Mouse (Mus musculus) ES-E14 (cell line): ENCODE measurements around the gene Rpl18a. TPM values are rescaled to one million over a fixed set of nuclear protein-coding genes. Genes with fewer than 3 reads are reported as not detected.
"Not testable (repeated sequence)": the region's sequence is repeated elsewhere in the genome, so short reads cannot be mapped to it uniquely, and the experiment has no call there.

Experiments
- DNase-seq: peaks from one replicate; pipeline ENCODE4 v3.0.0-alpha.2; 2013; ENCODE audit warnings: low read depth, low spot score
- H3K27ac ChIP-seq: 2 replicates; pipeline ENCODE4 v1.5.1; 2012; ENCODE audit warnings: low read depth, mild to moderate bottlenecking, low read length, moderate library complexity, mixed read lengths; ENCODE audit not compliant: poor library complexity, insufficient read depth, severe bottlenecking
- H3K36me3 ChIP-seq: 2 replicates; pipeline ENCODE4 v1.6.1; 2012; ENCODE audit warnings: mild to moderate bottlenecking, low read length, moderate library complexity, mixed read lengths; ENCODE audit not compliant: control insufficient read depth, poor library complexity, insufficient read depth, severe bottlenecking
- H3K4me1 ChIP-seq, 2 experiments: fragments of 150-350 bp in 1 of 2; sonication (generic) in 1 of 2; 2 replicates each; pipeline ENCODE4 v1.6.1; 2012; ENCODE audit warnings: low read length in 2 of 2, mild to moderate bottlenecking in 1 of 2, mixed read lengths in 1 of 2; ENCODE audit not compliant: control insufficient read depth in 2 of 2, insufficient read depth in 2 of 2, poor library complexity in 1 of 2
- H3K4me3 ChIP-seq, 2 experiments: fragments of 150-350 bp in 1 of 2; sonication (generic) in 1 of 2; 2 replicates each; pipeline ENCODE4 v1.5.1; 2012; ENCODE audit warnings: low read length in 2 of 2, low read depth in 1 of 2, mild to moderate bottlenecking in 1 of 2, mixed read lengths in 1 of 2; ENCODE audit not compliant: insufficient read depth in 1 of 2, poor library complexity in 1 of 2, severe bottlenecking in 1 of 2
- H3K9ac ChIP-seq: 2 replicates; pipeline ENCODE4 v1.6.1; 2012; ENCODE audit warnings: low read depth, mild to moderate bottlenecking, low read length, mixed read lengths; ENCODE audit not compliant: poor library complexity, insufficient read depth, severe bottlenecking
- H3K9me3 ChIP-seq: fragments of 150-350 bp; sonication (generic); 2 replicates; pipeline ENCODE4 v1.6.1; 2012; ENCODE audit warnings: low read depth, mild to moderate bottlenecking, low read length; ENCODE audit not compliant: control insufficient read depth, insufficient read depth
- CHD2 ChIP-seq: IDR thresholded peaks from 2 replicates; pipeline ENCODE4 v1.6.1; 2014; ENCODE audit warnings: mild to moderate bottlenecking, low read depth, low read length, inconsistent platforms
- HCFC1 ChIP-seq: IDR thresholded peaks from 2 replicates; pipeline ENCODE4 v1.6.1; 2012; ENCODE audit warnings: low read length, inconsistent platforms, borderline replicate concordance; ENCODE audit not compliant: insufficient read depth
- MAFK ChIP-seq: IDR thresholded peaks from 2 replicates; pipeline ENCODE4 v1.6.1; 2014; ENCODE audit warnings: mild to moderate bottlenecking, low read depth, low read length, inconsistent platforms; ENCODE audit not compliant: insufficient read depth
- ZC3H11A ChIP-seq: IDR thresholded peaks from 2 replicates; pipeline ENCODE4 v1.6.1; 2012; ENCODE audit warnings: low read depth, mild to moderate bottlenecking, inconsistent platforms, low read length, borderline replicate concordance
- ZNF384 ChIP-seq: IDR thresholded peaks from 2 replicates; pipeline ENCODE4 v1.6.1; 2012; ENCODE audit warnings: low read depth, low read length, inconsistent platforms
- in situ Hi-C, 2 experiments: fragments of 600-800 bp; cut with MboI; formaldehyde crosslinking; loops; one replicate each; pipeline ENCODE4 v1.15.1; 2025; ENCODE audit warnings: low sequenced_read_pairs in 2 of 2, inconsistent platforms in 1 of 2; ENCODE audit not compliant: unreplicated experiment in 2 of 2
- total RNA-seq: library from RNA; depleted of rRNA; stranded (reverse); fragments of 300-350 nt; gene quantifications from 2 replicates; pipeline ENCODE4 v1.2.3, GENCODE M21; 2012

Rpl18a gene
- total RNA-seq, 1 experiment: 2,806 TPM

- H3K36me3 ChIP-seq: peaks cover 30% of the 10 kb centered on the region
- peak overlapping the region; percentile 67; the same call in 1 of the 2 replicates for H3K27ac ChIP-seq
- in situ Hi-C loops: no loop called here
- peak overlapping the region; percentile 76 to 82 for H3K4me3 ChIP-seq
- peak overlapping the region; percentile 90 for H3K9ac ChIP-seq
- TF ChIP-seq ZNF384: no peak
- peak; percentile 44 for TF ChIP-seq ZC3H11A
- peaks cover 0 to 11% of the 10 kb centered on the region in 2 experiments; a peak in 1 of 4 replicates for H3K4me1 ChIP-seq
- DNase-seq: peak; percentile 69
- H3K9me3 ChIP-seq: no peaks in the 10 kb centered on the region
Observed at GRCm38 (mm10) chr8:70897681-70898413, 635 bp upstream of the Rpl18a start.

- H3K9me3 ChIP-seq: no peaks in the 10 kb centered on the region
- H3K4me1 ChIP-seq: peaks cover 4 to 13% of the 10 kb centered on the region in 2 experiments; a peak in 3 of 4 replicates
- H3K36me3 ChIP-seq: peaks cover 30% of the 10 kb centered on the region
- H3K9ac ChIP-seq: peak overlapping the region; percentile 100
- peak overlapping the region; percentile 96 for H3K27ac ChIP-seq
- peak overlapping the region; percentile 66 to 98 for H3K4me3 ChIP-seq
- TF ChIP-seq HCFC1 (no peak), MAFK (no peak), ZNF384 (no peak), CHD2 (no peak), ZC3H11A (no peak)
- no peak for DNase-seq
- in situ Hi-C loops: no loop called here
Observed at GRCm38 (mm10) chr8:70896316-70897020, 744 bp downstream of the Rpl18a start.

- Histone ChIP-seq H3K4me1 (peaks cover 4 to 18% of the 10 kb centered on the region in 2 experiments; a peak in 3 of 4 replicates), H3K4me3 (peak overlapping the region; percentile 66 to 98), H3K9ac (peak overlapping the region; percentile 100), H3K36me3 (peaks cover 30% of the 10 kb centered on the region), H3K27ac (peak overlapping the region; percentile 96; the same call in 1 of the 2 replicates)
- DNase-seq, in situ Hi-C loops, H3K9me3 ChIP-seq: not testable (repeated sequence)
Observed at GRCm38 (mm10) chr8:70895571-70896259, 1.5 kb downstream of the Rpl18a start.

GRCm38 (mm10) chr8:70894771-70895545 lies 2.3 kb downstream of the Rpl18a start:
- H3K4me1 ChIP-seq: peaks cover 4 to 19% of the 10 kb centered on the region in 2 experiments; a peak in 3 of 4 replicates
- H3K4me3 ChIP-seq: peak overlapping the region in 1 of 2 experiments; percentile 98; a peak in 2 of 4 replicates
- H3K9me3 ChIP-seq: no peaks in the 10 kb centered on the region
- TF ChIP-seq ZC3H11A (no peak), HCFC1 (no peak), ZNF384 (no peak), CHD2 (no peak), MAFK (no peak)
- H3K36me3 ChIP-seq: peaks cover 30% of the 10 kb centered on the region
- H3K27ac ChIP-seq: no peak overlapping the region
- no peak for DNase-seq
- peak overlapping the region; percentile 100; the same call in 1 of the 2 replicates for H3K9ac ChIP-seq
- in situ Hi-C loops: no loop called here
